Mouse (Mus musculus) spleen, postnatal 10 days (tissue): ENCODE data around the gene Gm3543.
"Not testable (repeated sequence)": the region's sequence is repeated elsewhere in the genome, so short reads cannot be mapped to it uniquely, and the experiment has no call there.

Source experiments
- DNase-seq, 2 experiments: peaks; one replicate each; pipeline ENCODE4 v3.0.0; 2021 to 2022; ENCODE audit warnings: low spot score in 2 of 2

The Gm3543 gene

DNA sequence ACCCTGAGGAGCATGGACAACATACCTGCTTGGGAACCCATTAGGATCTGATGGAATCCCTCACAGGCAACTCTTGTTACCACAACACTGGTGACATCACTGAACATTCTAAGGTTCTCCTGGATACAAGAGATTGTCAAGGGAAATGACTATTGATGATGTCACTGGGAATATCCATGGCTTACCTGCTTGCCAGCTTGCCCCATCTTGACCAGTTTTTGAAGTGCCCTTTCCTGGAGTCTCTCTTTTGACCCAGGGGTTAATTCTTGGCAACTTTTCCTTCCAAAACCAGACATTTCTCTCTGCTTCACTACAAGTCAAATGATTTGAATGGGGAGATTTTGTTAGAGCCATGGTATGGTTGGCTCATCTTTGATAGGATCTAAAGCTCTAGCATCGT lies at the start of gene Gm3543:
TSS of gene Gm3543 (minus strand) at position 101 of the 400 bp plus-strand sequence.
- DNase-seq, result not testable (repeated sequence)

DNA sequence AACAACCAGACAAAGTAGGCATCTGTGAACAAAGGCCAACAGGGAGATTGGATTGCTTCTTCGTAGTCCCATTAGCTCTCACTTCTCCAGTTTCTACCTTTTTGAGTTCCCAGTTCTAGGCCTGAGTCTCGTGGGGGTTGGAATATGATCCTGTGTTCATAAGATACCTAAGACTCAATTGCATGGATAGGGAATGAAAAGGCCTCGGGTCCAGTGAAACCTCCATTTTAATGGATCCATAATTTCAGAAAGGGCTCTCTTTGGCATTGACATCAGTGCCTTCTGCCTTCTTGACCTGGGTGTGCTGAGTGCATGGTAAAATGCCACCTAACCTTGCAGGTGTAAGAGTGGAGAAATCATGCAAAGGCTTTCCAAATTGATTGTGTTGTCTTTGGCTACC lies 14.5 kb downstream of the Gm3543 start:
- DNase-seq, result not testable (repeated sequence)

GRCm38 (mm10) chr14:41967827-41968226 lies 15.3 kb downstream of the Gm3543 start, which contains the start of gene Gm6401:
Gene Gm6401 (minus strand): TSS chr14:41967927.
- not testable (repeated sequence) for DNase-seq

- DNase-seq, result not testable (repeated sequence)
These were observed 19.0 kb downstream of the Gm3543 start for GRCm38 (mm10) chr14:41964095-41964494.

DNA sequence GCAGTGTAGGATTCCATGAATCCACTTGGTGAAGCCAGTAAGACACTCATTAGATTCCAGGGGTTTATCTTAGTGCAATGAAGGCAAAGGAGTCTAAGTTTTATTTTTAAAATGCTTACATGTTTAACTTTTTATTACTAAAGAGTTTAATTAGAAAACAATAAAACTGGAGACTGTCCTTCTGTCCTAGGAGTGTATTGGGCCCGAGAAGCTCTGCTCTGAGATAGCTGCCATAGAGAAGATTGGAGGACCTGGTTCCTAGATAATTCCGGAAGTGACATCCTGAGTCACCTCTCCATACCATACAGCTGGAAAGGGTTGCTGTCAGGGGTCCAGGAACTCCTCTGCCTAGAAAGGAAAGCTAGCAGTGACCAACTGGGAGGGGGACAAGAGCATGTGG lies 39.4 kb downstream of the Gm3543 start, which contains the start of gene 1700024B05Rik:
TSS of gene 1700024B05Rik (plus strand) at position 301 of the 400 bp plus-strand sequence.
- DNase-seq, result not testable (repeated sequence)
